Mouse (Mus musculus) MEL (cell line): Measurements from ENCODE around the gene Gpcpd1. TPM values are rescaled to one million over a fixed set of nuclear protein-coding genes. Genes with fewer than 3 reads are reported as not detected.

Experiments used
- DNase-seq: peaks from one replicate; pipeline ENCODE4 v3.0.0; 2011; ENCODE audit warnings: low read depth, low spot score
- H3K27ac ChIP-seq: 2 replicates; pipeline ENCODE4 v1.5.1; 2012; ENCODE audit warnings: low read depth, mild to moderate bottlenecking, control low read depth, low read length, moderate library complexity; ENCODE audit not compliant: control insufficient read depth
- H3K27me3 ChIP-seq, 2 experiments: fragments of 150-350 bp in 1 of 2; sonication (generic) in 1 of 2; 2 replicates each; pipeline ENCODE4 v1.6.1; 2012; ENCODE audit warnings: low read length in 2 of 2, mild to moderate bottlenecking in 2 of 2, improper control_type of control experiment in 1 of 2, moderate library complexity in 1 of 2; ENCODE audit not compliant: insufficient read depth in 2 of 2, control insufficient read depth in 1 of 2
- H3K36me3 ChIP-seq, 2 experiments: 2 replicates each; pipeline ENCODE4 v1.6.1; 2012 to 2014; ENCODE audit warnings: low read length in 2 of 2, improper control_type of control experiment in 1 of 2, inconsistent platforms in 1 of 2, mild to moderate bottlenecking in 1 of 2; ENCODE audit not compliant: insufficient read depth in 2 of 2, control insufficient read depth in 1 of 2
- H3K4me1 ChIP-seq, 2 experiments: fragments of 150-350 bp in 1 of 2; sonication (generic) in 1 of 2; 2 replicates each; pipeline ENCODE4 v1.6.1; 2012; ENCODE audit warnings: low read length in 2 of 2, improper control_type of control experiment in 1 of 2, mild to moderate bottlenecking in 1 of 2; ENCODE audit not compliant: insufficient read depth in 2 of 2, control insufficient read depth in 1 of 2
- H3K4me3 ChIP-seq, 2 experiments: fragments of 150-350 bp in 1 of 2; sonication (generic) in 1 of 2; 2 replicates each; pipeline ENCODE4 v1.5.1; 2012; ENCODE audit warnings: low read depth in 2 of 2, low read length in 2 of 2, mild to moderate bottlenecking in 2 of 2, moderate library complexity in 2 of 2, control low read depth in 1 of 2, improper control_type of control experiment in 1 of 2; ENCODE audit not compliant: control insufficient read depth in 1 of 2, insufficient read depth in 1 of 2
- H3K79me2 ChIP-seq: 2 replicates; pipeline ENCODE4 v1.6.1; 2012; ENCODE audit warnings: mild to moderate bottlenecking, low read length, moderate library complexity; ENCODE audit not compliant: control insufficient read depth, poor library complexity, insufficient read depth
- H3K9ac ChIP-seq: 2 replicates; pipeline ENCODE4 v1.6.1; 2012; ENCODE audit warnings: low read depth, mild to moderate bottlenecking, control low read depth, low read length, moderate library complexity; ENCODE audit not compliant: control insufficient read depth, poor library complexity, severe bottlenecking
- H3K9me3 ChIP-seq: fragments of 150-350 bp; sonication (generic); replicated peaks from 2 replicates; pipeline ENCODE4 v1.6.1; 2012; ENCODE audit warnings: mild to moderate bottlenecking, low read length, improper control_type of control experiment, moderate library complexity; ENCODE audit not compliant: insufficient read depth
- BHLHE40 ChIP-seq: IDR thresholded peaks from 2 replicates; pipeline ENCODE4 v1.6.1; 2012; ENCODE audit warnings: low read depth, mild to moderate bottlenecking, inconsistent platforms, low read length, improper control_type of control experiment, borderline replicate concordance
- CHD1 ChIP-seq: IDR thresholded peaks from 2 replicates; pipeline ENCODE4 v1.6.1; 2012; ENCODE audit warnings: low read depth, mild to moderate bottlenecking, inconsistent platforms, low read length, improper control_type of control experiment
- CTCF ChIP-seq, 3 experiments: IDR thresholded peaks in 2 of 3; conservative IDR thresholded peaks in 1 of 3; 2 replicates each; pipeline ENCODE4 v1.5.1; 2011 to 2012; ENCODE audit warnings: low read length in 3 of 3, low read depth in 2 of 3, mild to moderate bottlenecking in 2 of 3, improper control_type of control experiment in 1 of 3, inconsistent platforms in 1 of 3, mixed read lengths in 1 of 3, moderate library complexity in 1 of 3; ENCODE audit not compliant: control insufficient read depth in 1 of 3, insufficient read depth in 1 of 3, poor library complexity in 1 of 3, severe bottlenecking in 1 of 3
- E2F4 ChIP-seq: IDR thresholded peaks from 2 replicates; pipeline ENCODE4 v1.6.1; 2011; ENCODE audit warnings: low read depth, low read length, improper control_type of control experiment, borderline replicate concordance
- ELF1 ChIP-seq: IDR thresholded peaks from 2 replicates; pipeline ENCODE4 v1.6.1; 2014; ENCODE audit warnings: low read depth, mild to moderate bottlenecking, inconsistent platforms, low read length, improper control_type of control experiment, moderate library complexity
- ETS1 ChIP-seq: IDR thresholded peaks from 2 replicates; pipeline ENCODE4 v1.6.1; 2012; ENCODE audit warnings: low read depth, mild to moderate bottlenecking, inconsistent platforms, low read length, improper control_type of control experiment, moderate library complexity
- GABPA ChIP-seq: IDR thresholded peaks from 2 replicates; pipeline ENCODE4 v1.6.1; 2012; ENCODE audit warnings: low read depth, mild to moderate bottlenecking, inconsistent platforms, low read length, improper control_type of control experiment, moderate library complexity
- GATA1 ChIP-seq: IDR thresholded peaks from 2 replicates; pipeline ENCODE4 v1.6.1; 2011; ENCODE audit warnings: low read depth, low read length, improper control_type of control experiment
- HCFC1 ChIP-seq: IDR thresholded peaks from 2 replicates; pipeline ENCODE4 v1.6.1; 2012; ENCODE audit warnings: low read depth, mild to moderate bottlenecking, inconsistent platforms, low read length, improper control_type of control experiment, moderate library complexity
- KAT2A ChIP-seq: conservative IDR thresholded peaks from 2 replicates; pipeline ENCODE4 v1.6.1; 2012; ENCODE audit warnings: low read depth, low read length, improper control_type of control experiment, inconsistent platforms
- MAFK ChIP-seq: IDR thresholded peaks from 2 replicates; pipeline ENCODE4 v1.6.1; 2011; ENCODE audit warnings: low read depth, mild to moderate bottlenecking, low read length, improper control_type of control experiment, borderline replicate concordance
- MAZ ChIP-seq: IDR thresholded peaks from 2 replicates; pipeline ENCODE4 v1.6.1; 2012; ENCODE audit warnings: low read depth, mild to moderate bottlenecking, inconsistent platforms, low read length, improper control_type of control experiment
- MEF2A ChIP-seq: IDR thresholded peaks from 2 replicates; pipeline ENCODE4 v1.6.1; 2014; ENCODE audit warnings: low read depth, mild to moderate bottlenecking, inconsistent platforms, low read length, improper control_type of control experiment; ENCODE audit not compliant: poor library complexity, insufficient replicate concordance, severe bottlenecking; ENCODE audit errors: extremely low read depth
- MXI1 ChIP-seq: IDR thresholded peaks from 2 replicates; pipeline ENCODE4 v1.6.1; 2011; ENCODE audit warnings: mild to moderate bottlenecking, low read depth, low read length, improper control_type of control experiment
- MYB ChIP-seq: IDR thresholded peaks from 2 replicates; pipeline ENCODE4 v1.6.1; 2011; ENCODE audit warnings: mild to moderate bottlenecking, low read depth, low read length, improper control_type of control experiment
- NELFE ChIP-seq: IDR thresholded peaks from 2 replicates; pipeline ENCODE4 v1.6.1; 2011; ENCODE audit warnings: low read depth, low read length, improper control_type of control experiment
- POLR2A ChIP-seq, 2 experiments: IDR thresholded peaks; 2 replicates each; pipeline ENCODE4 v1.6.1; 2011 to 2012; ENCODE audit warnings: low read length in 2 of 2, mild to moderate bottlenecking in 2 of 2, control low read depth in 1 of 2, improper control_type of control experiment in 1 of 2, low read depth in 1 of 2, moderate library complexity in 1 of 2; ENCODE audit not compliant: control insufficient read depth in 1 of 2, insufficient read depth in 1 of 2, poor library complexity in 1 of 2
- POLR2AphosphoS2 ChIP-seq: IDR thresholded peaks from 2 replicates; pipeline ENCODE4 v1.6.1; 2011; ENCODE audit warnings: low read length, improper control_type of control experiment
- POLR2AphosphoS5 ChIP-seq: IDR thresholded peaks from 2 replicates; pipeline ENCODE4 v1.6.1; 2012; ENCODE audit warnings: low read depth, borderline replicate concordance, mild to moderate bottlenecking, inconsistent platforms, low read length, moderate library complexity, mixed read lengths
- RAD21 ChIP-seq: IDR thresholded peaks from 2 replicates; pipeline ENCODE4 v1.6.1; 2011; ENCODE audit warnings: mild to moderate bottlenecking, low read depth, low read length, improper control_type of control experiment
- SMC3 ChIP-seq: IDR thresholded peaks from 2 replicates; pipeline ENCODE4 v1.6.1; 2011; ENCODE audit warnings: low read depth, low read length, improper control_type of control experiment
- ZC3H11A ChIP-seq: IDR thresholded peaks from 2 replicates; pipeline ENCODE4 v1.6.1; 2012; ENCODE audit warnings: low read depth, mild to moderate bottlenecking, inconsistent platforms, low read length, improper control_type of control experiment
- ZKSCAN1 ChIP-seq: IDR thresholded peaks from 2 replicates; pipeline ENCODE4 v1.6.1; 2012; ENCODE audit warnings: low read depth, mild to moderate bottlenecking, inconsistent platforms, low read length, improper control_type of control experiment, moderate library complexity
- ZMIZ1 ChIP-seq: IDR thresholded peaks from 2 replicates; pipeline ENCODE4 v1.6.1; 2012; ENCODE audit warnings: low read depth, mild to moderate bottlenecking, inconsistent platforms, low read length, improper control_type of control experiment, moderate library complexity
- ZNF384 ChIP-seq: IDR thresholded peaks from 2 replicates; pipeline ENCODE4 v1.6.1; 2012; ENCODE audit warnings: low read depth, mild to moderate bottlenecking, inconsistent platforms, low read length, improper control_type of control experiment
- polyA plus RNA-seq, 2 experiments: library from polyadenylated mRNA; stranded (reverse) in 1 of 2; unstranded in 1 of 2; fragments of >175 nt in 1 of 2; fragments of >200 nt in 1 of 2; gene quantifications; 2 replicates each; pipeline versions ENCODE4 v1.2.1 to v1.2.4; 2012; ENCODE audit warnings: low replicate concordance in 2 of 2, low read depth in 1 of 2; ENCODE audit not compliant: insufficient read length in 2 of 2, insufficient read depth in 1 of 2, missing spikeins in 1 of 2
- total RNA-seq: library from RNA; depleted of rRNA; stranded (reverse); fragments of 300-350 nt; gene quantifications from 2 replicates; pipeline ENCODE4 v1.2.3, GENCODE M21; 2012

Gpcpd1 gene
- total and polyA plus RNA-seq, 3 experiments = 2.9 to 4.5 TPM; not detected in 1

DNA sequence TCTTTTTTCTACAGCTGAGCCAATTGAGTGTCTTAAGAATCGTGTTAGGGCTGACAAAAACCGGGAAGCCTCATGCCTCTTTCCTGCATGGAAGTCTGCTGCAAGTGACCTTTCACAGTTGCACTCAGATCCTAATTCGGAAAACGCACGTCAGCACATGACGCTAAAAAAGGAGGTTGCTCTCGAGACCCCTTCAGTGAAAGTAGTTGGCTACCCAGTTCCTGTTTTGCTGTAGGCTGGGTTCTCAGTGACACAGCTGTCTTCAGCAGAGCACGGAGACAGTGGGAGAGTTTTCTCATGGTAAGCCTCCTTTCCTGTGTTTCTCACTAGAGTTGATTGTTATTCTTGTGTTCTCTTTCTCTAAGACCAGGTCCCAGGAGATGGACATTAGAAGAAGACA, 9.7 kb upstream of the Gpcpd1 start:
- Histone ChIP-seq H3K9me3 (no peaks in the 10 kb centered on the region), H3K4me1 (peaks cover 0 to 2% of the 10 kb centered on the region in 2 experiments; a peak in 1 of 4 replicates), H3K9ac (no peak overlapping the region), H3K27ac (no peak overlapping the region), H3K36me3 (peaks cover 0 to 3% of the 10 kb centered on the region in 2 experiments; a peak in 1 of 4 replicates), H3K27me3 (no peaks in the 10 kb centered on the region), H3K4me3 (no peak overlapping the region), H3K79me2 (no peaks in the 10 kb centered on the region)
- DNase-seq = no peak
- TF ChIP-seq RAD21 = no peak
- TF ChIP-seq MXI1 = no peak
- TF ChIP-seq CHD1 = no peak
- TF ChIP-seq ELF1 = no peak
- no peak for TF ChIP-seq ZC3H11A
- no peak for TF ChIP-seq ZNF384
- no peak for TF ChIP-seq ZMIZ1
- no peak for TF ChIP-seq HCFC1
- no peak for TF ChIP-seq POLR2AphosphoS2
- TF ChIP-seq ZKSCAN1 = no peak
- no peak for TF ChIP-seq SMC3
- no peak for TF ChIP-seq POLR2AphosphoS5
- TF ChIP-seq MAFK = no peak
- no peak for TF ChIP-seq CTCF (IDR thresholded peaks at IDR 0.05 in 2 of 3, conservative IDR thresholded peaks at IDR 0.05 in 1 of 3; ENCODE audit: control insufficient read depth in 1 of 3, insufficient read depth in 1 of 3, low read depth in 2 of 3, low read length in 3 of 3, poor library complexity in 1 of 3, severe bottlenecking in 1 of 3)
- TF ChIP-seq GABPA = no peak
- no peak for TF ChIP-seq E2F4
- no peak for TF ChIP-seq POLR2A (IDR thresholded peaks at IDR 0.05; ENCODE audit: control insufficient read depth in 1 of 2, insufficient read depth in 1 of 2, low read depth in 1 of 2, low read length in 2 of 2, poor library complexity in 1 of 2)
- no peak for TF ChIP-seq MYB
- no peak for TF ChIP-seq BHLHE40

DNA sequence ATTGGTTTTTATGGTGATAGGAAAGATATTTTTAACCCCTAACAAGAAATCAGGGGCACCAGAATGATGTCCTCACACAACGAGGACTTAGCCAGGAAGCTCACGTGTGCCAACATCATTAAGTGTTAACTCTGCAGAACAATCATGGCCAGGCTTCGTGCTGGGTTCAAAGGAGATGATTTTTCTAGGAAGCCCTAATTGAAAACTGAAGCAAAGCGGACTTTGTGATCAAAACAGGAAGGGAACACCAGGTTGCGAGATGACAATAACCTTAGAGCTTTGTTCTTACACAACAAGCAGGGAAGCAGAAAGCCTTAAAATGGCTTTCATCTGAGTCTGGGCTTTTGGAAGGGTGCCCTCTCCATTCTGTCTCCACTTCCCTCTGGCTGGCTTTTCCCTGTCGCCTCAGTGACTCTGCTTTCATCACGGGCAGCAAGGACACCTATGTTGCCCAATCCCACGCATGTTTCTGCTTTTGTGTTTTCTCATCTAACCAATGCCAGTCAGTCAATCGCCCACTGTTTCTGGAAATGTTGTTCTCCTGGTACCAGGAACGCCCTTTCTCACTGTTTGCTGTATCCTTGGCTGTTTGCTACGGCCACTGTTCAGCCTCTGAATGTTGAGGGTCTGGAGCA, 8.2 kb upstream of the Gpcpd1 start:
- Histone ChIP-seq H3K4me3 (no peak overlapping the region), H3K27me3 (no peaks in the 10 kb centered on the region), H3K36me3 (no peaks in the 10 kb centered on the region), H3K27ac (no peak overlapping the region), H3K4me1 (peaks cover 0 to 5% of the 10 kb centered on the region in 2 experiments; a peak in 1 of 4 replicates), H3K9ac (no peak overlapping the region), H3K79me2 (no peaks in the 10 kb centered on the region), H3K9me3 (no peaks in the 10 kb centered on the region)
- TF ChIP-seq POLR2A (IDR thresholded peaks at IDR 0.05; ENCODE audit: control insufficient read depth in 1 of 2, insufficient read depth in 1 of 2, low read depth in 1 of 2, low read length in 2 of 2, poor library complexity in 1 of 2) = no peak
- no peak for TF ChIP-seq ZKSCAN1
- TF ChIP-seq MEF2A = no peak
- TF ChIP-seq NELFE = no peak
- TF ChIP-seq GATA1 = no peak
- TF ChIP-seq ZNF384 = no peak
- TF ChIP-seq KAT2A = no peak
- TF ChIP-seq ETS1 = no peak
- TF ChIP-seq POLR2AphosphoS5 = no peak
- no peak for TF ChIP-seq MAZ
- no peak for DNase-seq
